ENCODE assay signal across 8 mouse cellular contexts in genomic region chr13:65241627-65242318, GRCm38 (mm10). TPM values are rescaled to one million over a fixed set of nuclear protein-coding genes. Genes with fewer than 3 reads are reported as not detected.
DNase-seq lines count a peak whose midpoint lies in the region; ATAC-seq and TF ChIP-seq lines count a peak whose summit lies in the region.

No protein-coding gene starts in this region.

- H3K9ac ChIP-seq in heart, embryonic 14.5 days (ENCODE audit: low read length), result peak overlapping the region; percentile 81
- peak overlapping the region; percentile 93 for H3K9ac ChIP-seq in ES-E14 (ENCODE audit: insufficient read depth, low read depth, low read length, poor library complexity, severe bottlenecking)
- peak overlapping the region; percentile 66 for H3K9ac ChIP-seq in intestine, postnatal 0 days (ENCODE audit: low read depth, low read length)
- peak overlapping the region; percentile 75 for H3K9ac ChIP-seq in midbrain, embryonic 12.5 days (replicated peaks)

- H3K4me3 ChIP-seq in heart, embryonic 14.5 days (ENCODE audit: control insufficient read depth in 1 of 2, insufficient read depth in 1 of 2, low read depth in 1 of 2, low read length in 2 of 2), result peak overlapping the region; percentile 58 to 71
- H3K4me3 ChIP-seq in ES-E14 (ENCODE audit: insufficient read depth in 1 of 2, low read depth in 1 of 2, low read length in 2 of 2, poor library complexity in 1 of 2, severe bottlenecking in 1 of 2), result peak overlapping the region; percentile 82 to 96
- peak overlapping the region; percentile 61 for H3K4me3 ChIP-seq in embryonic fibroblast, embryonic 13.5 days (ENCODE audit: insufficient read depth, low read length)
- peak overlapping the region; percentile 87 for H3K4me3 ChIP-seq in intestine, postnatal 0 days (ENCODE audit: low read depth, low read length)
- peak overlapping the region; percentile 61 for H3K4me3 ChIP-seq in midbrain, embryonic 12.5 days

- TF ChIP-seq CTCF in embryonic fibroblast, embryonic 13.5 days (IDR thresholded peaks at IDR 0.05; ENCODE audit: borderline replicate concordance, insufficient read depth, low read length), result no peak
- TF ChIP-seq CTCF in intestine, postnatal 0 days (IDR thresholded peaks at IDR 0.05; ENCODE audit: low read depth), result no peak

- in situ Hi-C loops in ES-E14 (cut with MboI; ENCODE audit: low sequenced_read_pairs in 2 of 2, unreplicated experiment in 2 of 2), result no loop called here

- H3K36me3 ChIP-seq in heart, embryonic 14.5 days (ENCODE audit: control insufficient read depth, insufficient read depth, low read length), result no peaks in the 10 kb centered on the region
- no peaks in the 10 kb centered on the region for H3K36me3 ChIP-seq in ES-E14 (ENCODE audit: control insufficient read depth, insufficient read depth, low read length, poor library complexity, severe bottlenecking)
- H3K36me3 ChIP-seq in intestine, postnatal 0 days (ENCODE audit: control insufficient read depth, insufficient read depth), result no peaks in the 10 kb centered on the region
- peaks cover 19% of the 10 kb centered on the region for H3K36me3 ChIP-seq in midbrain, embryonic 12.5 days

- H3K4me2 ChIP-seq in heart, embryonic 14.5 days (ENCODE audit: low read length), result peak overlapping the region; percentile 95
- peak overlapping the region; percentile 98 for H3K4me2 ChIP-seq in intestine, postnatal 0 days (replicated peaks; ENCODE audit: low read depth)
- peak overlapping the region; percentile 98 for H3K4me2 ChIP-seq in midbrain, embryonic 12.5 days (replicated peaks)

- peaks cover 2 to 11% of the 10 kb centered on the region in 2 experiments; a peak in 1 of 4 replicates for H3K4me1 ChIP-seq in heart, embryonic 14.5 days (ENCODE audit: control insufficient read depth in 2 of 2, insufficient read depth in 2 of 2, low read length in 2 of 2)
- peaks cover 0 to 15% of the 10 kb centered on the region in 2 experiments; a peak in 2 of 4 replicates for H3K4me1 ChIP-seq in ES-E14 (ENCODE audit: control insufficient read depth in 2 of 2, insufficient read depth in 2 of 2, low read length in 2 of 2, poor library complexity in 1 of 2)
- no peaks in the 10 kb centered on the region for H3K4me1 ChIP-seq in embryonic fibroblast, embryonic 13.5 days (ENCODE audit: control insufficient read depth, insufficient read depth, low read length)
- 0 out of 2 replicates have a peak, but pooled peaks cover 10% of the 10 kb centered on the region for H3K4me1 ChIP-seq in intestine, postnatal 0 days (replicated peaks; ENCODE audit: control insufficient read depth, insufficient read depth, low read length)
- H3K4me1 ChIP-seq in midbrain, embryonic 12.5 days, result peaks cover 12% of the 10 kb centered on the region

- WGBS in heart, embryonic 14.5 days, result 2% methylated on average over 51 of the region's 51 CpGs
- WGBS in intestine, postnatal 0 days, result 3% methylated on average over 51 of the region's 51 CpGs
- WGBS in midbrain, embryonic 12.5 days, result 4% methylated on average over 51 of the region's 51 CpGs

- no peaks in the 10 kb centered on the region for H3K27me3 ChIP-seq in heart, embryonic 14.5 days (ENCODE audit: control insufficient read depth, insufficient read depth, low read length)
- H3K27me3 ChIP-seq in intestine, postnatal 0 days (replicated peaks; ENCODE audit: control insufficient read depth, insufficient read depth, low read length), result no peaks in the 10 kb centered on the region
- no peaks in the 10 kb centered on the region for H3K27me3 ChIP-seq in midbrain, embryonic 12.5 days

- 0 out of 2 replicates have a peak, but pooled peaks cover 3% of the 10 kb centered on the region for H3K9me3 ChIP-seq in heart, embryonic 14.5 days (ENCODE audit: control insufficient read depth, low read length)
- H3K9me3 ChIP-seq in ES-E14 (ENCODE audit: control insufficient read depth, insufficient read depth, low read depth, low read length), result no peaks in the 10 kb centered on the region
- H3K9me3 ChIP-seq in intestine, postnatal 0 days (ENCODE audit: control insufficient read depth), result no peaks in the 10 kb centered on the region
- H3K9me3 ChIP-seq in midbrain, embryonic 12.5 days, result peaks cover 34% of the 10 kb centered on the region

- intact Hi-C loops in heart, postnatal 25 days (cut with DNase I), result loop anchor here (1.0 to 5.0 kb wide), 2 partner anchors 37 to 129 kb away; partner anchors contain the start of genes Mfsd14b and Zfp369

- DNase-seq in heart, postnatal 25 days (ENCODE audit: low spot score), result no peak
- DNase-seq in ES-E14 (ENCODE audit: low read depth, low spot score), result no peak
- DNase-seq in thymus, postnatal 0 days (ENCODE audit: low spot score), result peak; percentile 45
- no peak for DNase-seq in layer of hippocampus, adult 8-10 months (ENCODE audit: low spot score in 2 of 2)

- 0 out of 2 replicates have a peak, but pooled peaks have one; percentile 1 for TF ChIP-seq POLR2A in embryonic fibroblast, embryonic 13.5 days (IDR thresholded peaks at IDR 0.05; ENCODE audit: low read depth, low read length)

- peak overlapping the region; percentile 90 to 92 for H3K27ac ChIP-seq in heart, embryonic 14.5 days (replicated peaks in 1 of 2; ENCODE audit: control insufficient read depth in 1 of 2, insufficient read depth in 1 of 2, low read depth in 2 of 2, low read length in 2 of 2)
- H3K27ac ChIP-seq in ES-E14 (ENCODE audit: insufficient read depth, low read depth, low read length, poor library complexity, severe bottlenecking), result peak overlapping the region; percentile 90; the same call in 1 of the 2 replicates
- no peak overlapping the region for H3K27ac ChIP-seq in embryonic fibroblast, embryonic 13.5 days (ENCODE audit: insufficient read depth, low read length)
- peak overlapping the region; percentile 91 for H3K27ac ChIP-seq in intestine, postnatal 0 days (ENCODE audit: low read depth, low read length)
- H3K27ac ChIP-seq in midbrain, embryonic 12.5 days (replicated peaks), result peak overlapping the region; percentile 87; the same call in 1 of the 2 replicates

- ATAC-seq in heart, embryonic 14.5 days (ENCODE audit: insufficient number of reproducible peaks, insufficient read depth, low FRiP score, low read depth), result peak; percentile 29
- ATAC-seq in intestine, postnatal 0 days, result peak; percentile 28
- ATAC-seq in midbrain, embryonic 12.5 days (ENCODE audit: low FRiP score, low read depth), result peak; percentile 31; the same call in 1 of the 2 replicates

TF ChIP-seq in ES-E14, 5 proteins besides CTCF, POLR2A, EP300 and RAD21:
- TF ChIP-seq CHD2 (IDR thresholded peaks at IDR 0.05; ENCODE audit: low read depth, low read length) (no peak), ZNF384 (IDR thresholded peaks at IDR 0.05; ENCODE audit: low read depth, low read length) (no peak), ZC3H11A (IDR thresholded peaks at IDR 0.05; ENCODE audit: borderline replicate concordance, low read depth, low read length) (no peak), MAFK (IDR thresholded peaks at IDR 0.05; ENCODE audit: insufficient read depth, low read depth, low read length) (no peak)

RNA-seq across cellular contexts. Expression of gene Gm10775, which starts 17.6 kb away (rescaled TPM):
- not detected in 2 replicates for polyA plus RNA-seq in heart, embryonic 14.5 days (2014; fragmentation: Nextera tagmentation; extraction: Ambion mirVana)
- not detected for total RNA-seq in heart, postnatal 25 days (2021)
- 0.21 TPM in 1 of 2 replicates, not detected in the other for total RNA-seq in ES-E14 (2012; rRNA removed)
- polyA plus RNA-seq in embryonic fibroblast, embryonic 13.5 days (2011; ENCODE audit: insufficient read length, low read depth, missing spikeins), result not detected in 2 replicates
- polyA plus RNA-seq in intestine, postnatal 0 days (2015; fragmentation: Nextera tagmentation; extraction: Ambion mirVana), result not detected in 2 replicates
- not detected in 2 replicates for polyA plus RNA-seq in midbrain, embryonic 12.5 days (2016; fragmentation: Nextera tagmentation; extraction: Ambion mirVana)
- not detected in 2 replicates for polyA plus RNA-seq in thymus, postnatal 0 days (2015; fragmentation: Nextera tagmentation; extraction: Ambion mirVana)
- total RNA-seq in layer of hippocampus, adult 8-10 months (2022), result under 1 TPM in 2 of 4 experiments, not detected in 2; 0.31 to 0.36 TPM

RNA-seq across cellular contexts. Expression of gene Nlrp4f, which starts 36.0 kb away (rescaled TPM):
- polyA plus RNA-seq in heart, embryonic 14.5 days (2014; fragmentation: Nextera tagmentation; extraction: Ambion mirVana), result not detected in 2 replicates
- not detected for total RNA-seq in heart, postnatal 25 days (2021)
- 1.1 and 4.6 TPM in 2 replicates for total RNA-seq in ES-E14 (2012; rRNA removed)
- not detected in 2 replicates for polyA plus RNA-seq in embryonic fibroblast, embryonic 13.5 days (2011; ENCODE audit: insufficient read length, low read depth, missing spikeins)
- polyA plus RNA-seq in intestine, postnatal 0 days (2015; fragmentation: Nextera tagmentation; extraction: Ambion mirVana), result not detected in 2 replicates
- polyA plus RNA-seq in midbrain, embryonic 12.5 days (2016; fragmentation: Nextera tagmentation; extraction: Ambion mirVana), result 0.69 TPM in 1 of 2 replicates, not detected in the other
- not detected in 2 replicates for polyA plus RNA-seq in thymus, postnatal 0 days (2015; fragmentation: Nextera tagmentation; extraction: Ambion mirVana)
- under 1 TPM in 2 of 4 experiments, not detected in 2; 0.17 to 0.18 TPM for total RNA-seq in layer of hippocampus, adult 8-10 months (2022)

RNA-seq across cellular contexts. Expression of gene Zfp369, which starts 36.8 kb away (rescaled TPM):
- polyA plus RNA-seq in heart, embryonic 14.5 days (2014; fragmentation: Nextera tagmentation; extraction: Ambion mirVana), result 16.2 and 17.3 TPM in 2 replicates
- total RNA-seq in heart, postnatal 25 days (2021), result 10 to 100 TPM; 20.6 to 23.2 TPM
- total RNA-seq in ES-E14 (2012; rRNA removed), result 30.7 and 36.0 TPM in 2 replicates
- polyA plus RNA-seq in embryonic fibroblast, embryonic 13.5 days (2011; ENCODE audit: insufficient read length, low read depth, missing spikeins), result 23.8 and 26.9 TPM in 2 replicates
- 5.4 and 5.6 TPM in 2 replicates for polyA plus RNA-seq in intestine, postnatal 0 days (2015; fragmentation: Nextera tagmentation; extraction: Ambion mirVana)
- 23.3 and 26.8 TPM in 2 replicates for polyA plus RNA-seq in midbrain, embryonic 12.5 days (2016; fragmentation: Nextera tagmentation; extraction: Ambion mirVana)
- 12.5 and 15.3 TPM in 2 replicates for polyA plus RNA-seq in thymus, postnatal 0 days (2015; fragmentation: Nextera tagmentation; extraction: Ambion mirVana)
- 10 to 100 TPM; 57.7 to 76.2 (median 66.0) TPM for total RNA-seq in layer of hippocampus, adult 8-10 months (2022)
